In the genomic region with DNA sequence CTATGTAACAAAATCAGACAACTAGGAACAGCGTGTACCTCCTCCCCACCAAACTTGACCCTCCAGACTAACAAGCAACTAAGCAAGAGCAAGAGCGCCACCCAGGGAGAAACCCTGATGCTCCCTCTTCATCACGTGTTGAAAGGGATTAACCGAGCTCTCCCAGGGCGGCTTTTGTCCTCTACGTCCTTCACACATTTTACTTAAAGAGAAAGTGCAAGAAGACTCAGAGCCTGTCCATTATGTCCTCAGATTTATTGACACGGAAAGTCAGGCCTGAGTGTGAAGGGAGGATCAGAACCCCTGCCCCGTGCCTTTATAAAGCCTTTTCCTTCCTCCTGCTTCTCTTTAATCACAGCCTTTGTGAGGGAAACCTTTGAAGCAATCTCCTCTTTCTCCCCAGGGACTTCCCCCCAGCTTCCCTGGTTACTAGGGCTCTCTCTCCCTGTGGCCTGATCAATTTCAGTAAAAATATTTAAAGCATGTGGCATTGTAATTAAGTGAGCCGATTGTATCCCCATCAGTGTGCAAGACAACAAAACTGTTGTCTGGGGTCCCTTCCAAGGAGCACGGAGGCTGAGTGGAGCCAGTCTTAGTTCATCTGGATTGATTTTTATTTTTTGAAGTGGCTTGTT, we compare ENCODE assay signal across 10 mouse cellular contexts.
A peak's percentile ranks its signal among the peaks of the same experiment; 100 is the strongest.
DNase-seq lines count a peak whose midpoint lies in the region; ATAC-seq and TF ChIP-seq lines count a peak whose summit lies in the region.
"Had no signal": no experiment of that assay in that cellular context is flagged by ENCODE, and none has a peak within 500 bp of the region (broad histone marks: within the 10 kb centered on the region; RNA-seq: fewer than 3 reads in every experiment).

No protein-coding gene starts in this region.

- DNase-seq in forebrain, embryonic 10.5 days (ENCODE audit: extremely low spot score, low spot score): peak; percentile 78
- peak; percentile 7 for DNase-seq in A20 (ENCODE audit: low read depth, low spot score)
- DNase-seq in kidney, postnatal 25 days: peak; percentile 76 to 83
- no peak for DNase-seq in spleen, adult 18-20 months

- peaks cover 85% of the 10 kb centered on the region for H3K27me3 ChIP-seq in forebrain, embryonic 10.5 days (ENCODE audit: poor library complexity, severe bottlenecking)
- peaks cover 13% of the 10 kb centered on the region for H3K27me3 ChIP-seq in forebrain, embryonic 16.5 days (replicated peaks; ENCODE audit: control insufficient read depth, insufficient read depth, low read length)
- H3K27me3 ChIP-seq in heart, embryonic 11.5 days (ENCODE audit: control insufficient read depth, insufficient read depth, low read length): no peaks in the 10 kb centered on the region; the same call in 1 of the 2 replicates
- H3K27me3 ChIP-seq in neural tube, embryonic 14.5 days (ENCODE audit: control insufficient read depth, insufficient read depth, low read length): no peaks in the 10 kb centered on the region; the same call in 1 of the 2 replicates

- H3K27ac ChIP-seq in forebrain, embryonic 10.5 days: no peak overlapping the region
- no peak overlapping the region for H3K27ac ChIP-seq in forebrain, embryonic 16.5 days (ENCODE audit: low read length)
- H3K27ac ChIP-seq in cortical plate, adult 2 months (ENCODE audit: insufficient read depth, low read length): no peak overlapping the region
- H3K27ac ChIP-seq in heart, embryonic 11.5 days (ENCODE audit: low read depth, low read length): no peak overlapping the region
- no peak overlapping the region for H3K27ac ChIP-seq in neural tube, embryonic 14.5 days (ENCODE audit: low read depth, low read length)
- H3K27ac ChIP-seq: macrophage had no signal

- no peak overlapping the region for H3K9ac ChIP-seq in forebrain, embryonic 16.5 days (replicated peaks; ENCODE audit: low read depth, low read length)
- H3K9ac ChIP-seq in heart, embryonic 11.5 days (ENCODE audit: low read depth, low read length): no peak overlapping the region
- no peak overlapping the region for H3K9ac ChIP-seq in neural tube, embryonic 14.5 days (replicated peaks; ENCODE audit: low read depth, low read length)

- no peak for TF ChIP-seq POLR2A in cortical plate, adult 2 months (IDR thresholded peaks at IDR 0.05; ENCODE audit: extremely low read depth, insufficient read depth, low read length)

- H3K4me3 ChIP-seq in forebrain, embryonic 10.5 days: peak overlapping the region; percentile 22; the same call in 1 of the 2 replicates
- H3K4me3 ChIP-seq in forebrain, embryonic 16.5 days (replicated peaks; ENCODE audit: low read length): no peak overlapping the region
- no peak overlapping the region for H3K4me3 ChIP-seq in cortical plate, adult 2 months (ENCODE audit: insufficient read depth, low read length)
- no peak overlapping the region for H3K4me3 ChIP-seq in heart, embryonic 11.5 days (ENCODE audit: low read depth, low read length)
- H3K4me3 ChIP-seq in neural tube, embryonic 14.5 days (ENCODE audit: low read depth, low read length): no peak overlapping the region
- H3K4me3 ChIP-seq: erythroblast, embryonic 14.5 days had no signal

- peak; percentile 44 for TF ChIP-seq CTCF in cortical plate, adult 2 months (IDR thresholded peaks at IDR 0.05; ENCODE audit: extremely low read depth, insufficient read depth, low read length)

- H3K36me3 ChIP-seq in forebrain, embryonic 10.5 days (replicated peaks): no peaks in the 10 kb centered on the region
- H3K36me3 ChIP-seq in forebrain, embryonic 16.5 days (ENCODE audit: control insufficient read depth, insufficient read depth): no peaks in the 10 kb centered on the region
- H3K36me3 ChIP-seq in heart, embryonic 11.5 days (ENCODE audit: control insufficient read depth, insufficient read depth, low read length): no peaks in the 10 kb centered on the region
- no peaks in the 10 kb centered on the region for H3K36me3 ChIP-seq in neural tube, embryonic 14.5 days (ENCODE audit: control insufficient read depth, insufficient read depth, low read length)

- no peak for ATAC-seq in forebrain, embryonic 16.5 days
- ATAC-seq in heart, embryonic 11.5 days (replicated peaks; ENCODE audit: insufficient number of reproducible peaks, low FRiP score, low TSS enrichment): no peak
- ATAC-seq in neural tube, embryonic 14.5 days (ENCODE audit: low read depth): 0 out of 2 replicates have a peak, but pooled peaks have one; percentile 29

- H3K4me1 ChIP-seq in forebrain, embryonic 10.5 days: peaks cover 42% of the 10 kb centered on the region
- H3K4me1 ChIP-seq in forebrain, embryonic 16.5 days (replicated peaks; ENCODE audit: control insufficient read depth, insufficient read depth, low read length): no peaks in the 10 kb centered on the region
- H3K4me1 ChIP-seq in cortical plate, adult 2 months (ENCODE audit: control insufficient read depth, insufficient read depth, low read length): no peaks in the 10 kb centered on the region
- peaks cover 4% of the 10 kb centered on the region; the same call in 1 of the 2 replicates for H3K4me1 ChIP-seq in heart, embryonic 11.5 days (ENCODE audit: control insufficient read depth, insufficient read depth, low read length)
- no peaks in the 10 kb centered on the region for H3K4me1 ChIP-seq in neural tube, embryonic 14.5 days (ENCODE audit: control insufficient read depth, insufficient read depth, low read length)

- H3K9me3 ChIP-seq in forebrain, embryonic 10.5 days: no peaks in the 10 kb centered on the region
- no peaks in the 10 kb centered on the region for H3K9me3 ChIP-seq in forebrain, embryonic 16.5 days (ENCODE audit: control insufficient read depth, low read length)
- H3K9me3 ChIP-seq in heart, embryonic 11.5 days (replicated peaks; ENCODE audit: control insufficient read depth, low read length): no peaks in the 10 kb centered on the region
- no peaks in the 10 kb centered on the region for H3K9me3 ChIP-seq in neural tube, embryonic 14.5 days (ENCODE audit: control insufficient read depth, low read length)

- H3K4me2 ChIP-seq in forebrain, embryonic 16.5 days (ENCODE audit: low read length): no peak overlapping the region
- H3K4me2 ChIP-seq in heart, embryonic 11.5 days: peak overlapping the region; percentile 25; the same call in 1 of the 2 replicates
- no peak overlapping the region for H3K4me2 ChIP-seq in neural tube, embryonic 14.5 days (ENCODE audit: low read depth, low read length)

- 2% methylated on average over 10 of the region's 10 CpGs for WGBS in forebrain, embryonic 10.5 days
- 2% methylated on average over 10 of the region's 10 CpGs for WGBS in forebrain, embryonic 16.5 days
- WGBS in heart, embryonic 11.5 days (ENCODE audit: insufficient replicate concordance): 10% methylated on average over 10 of the region's 10 CpGs
- 3% methylated on average over 10 of the region's 10 CpGs for WGBS in neural tube, embryonic 14.5 days

Comparison
In these comparisons a context has a peak if more than half of its experiments do, and no peak if none do; other contexts are left out.
1. DNase-seq: peak in forebrain, embryonic 10.5 days (single experiment), A20 (single experiment) and kidney, postnatal 25 days (2 of 2); none in spleen, adult 18-20 months (0 of 2).